Mouse (Mus musculus): Measurements from ENCODE around the gene 1700029I15Rik. TPM values are rescaled to one million over a fixed set of nuclear protein-coding genes. Genes with fewer than 3 reads are reported as not detected.
A peak's percentile ranks its signal among the peaks of the same experiment; 100 is the strongest.

Gene 1700029I15Rik
- polyA plus RNA-seq, 1 experiment from 2014 or later, result 1.5 TPM

DNA sequence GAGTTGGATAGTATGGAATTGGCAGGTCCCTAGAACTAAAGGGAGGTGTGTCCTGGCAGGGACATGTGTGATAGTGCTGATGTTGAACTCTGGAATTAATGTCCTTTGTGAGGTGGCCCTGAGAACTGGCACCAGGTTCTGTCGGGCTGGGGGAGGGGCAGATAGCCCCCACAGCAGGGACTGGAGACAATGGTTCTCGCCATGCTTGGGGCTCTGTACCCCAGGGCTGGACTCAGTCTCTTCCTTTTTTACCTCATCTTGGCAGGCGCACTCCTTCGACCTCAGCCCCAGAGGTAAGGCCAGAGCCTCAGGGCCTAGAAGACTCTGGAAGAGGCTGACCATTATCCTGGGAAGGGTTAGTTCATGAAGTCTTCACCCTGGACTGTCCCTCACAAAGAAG lies 421 bp downstream of the 1700029I15Rik start:
- no peaks in the 10 kb centered on the region for H3K9me3 ChIP-seq (ENCODE audit: control insufficient read depth, low read length)
- 82% methylated on average over 4 of the region's 4 CpGs for WGBS
- ATAC-seq (ENCODE audit: insufficient number of reproducible peaks, insufficient read depth, low FRiP score, low read depth), result no peak
- no peak overlapping the region for H3K27ac ChIP-seq (replicated peaks in 1 of 2; ENCODE audit: control insufficient read depth in 1 of 2, insufficient read depth in 1 of 2, low read depth in 2 of 2, low read length in 2 of 2)
- H3K9ac ChIP-seq (ENCODE audit: low read length), result no peak overlapping the region
- H3K4me1 ChIP-seq (ENCODE audit: control insufficient read depth in 2 of 2, insufficient read depth in 2 of 2, low read length in 2 of 2), result no peaks in the 10 kb centered on the region
- H3K36me3 ChIP-seq (ENCODE audit: control insufficient read depth, insufficient read depth, low read length), result peaks cover 54% of the 10 kb centered on the region
- no peak overlapping the region for H3K4me3 ChIP-seq (ENCODE audit: control insufficient read depth in 1 of 2, insufficient read depth in 1 of 2, low read depth in 1 of 2, low read length in 2 of 2)
- H3K27me3 ChIP-seq (ENCODE audit: control insufficient read depth, insufficient read depth, low read length), result no peaks in the 10 kb centered on the region
- H3K4me2 ChIP-seq (ENCODE audit: low read length), result no peak overlapping the region

DNA sequence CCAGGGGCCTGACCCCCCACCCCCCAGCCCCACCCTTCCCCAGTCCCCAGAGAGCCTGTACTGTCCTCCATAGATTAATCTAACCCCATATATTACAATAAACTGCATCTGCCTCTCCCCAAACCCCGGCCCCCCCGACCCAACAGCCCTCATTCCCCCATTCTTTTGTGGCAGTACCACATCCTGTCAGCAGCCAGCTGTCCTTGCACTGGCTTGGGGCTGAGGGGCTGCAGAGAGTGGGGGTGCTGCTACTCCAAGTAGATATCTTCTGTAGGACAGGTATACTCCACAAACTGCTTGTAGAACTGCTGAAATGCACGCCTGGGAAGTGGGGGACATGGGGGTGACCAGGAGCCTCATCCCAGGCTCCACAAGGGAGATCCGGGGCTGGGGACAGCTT lies 1.8 kb downstream of the 1700029I15Rik start:
- H3K9ac ChIP-seq (ENCODE audit: low read length), result no peak overlapping the region
- no peak overlapping the region for H3K4me3 ChIP-seq (ENCODE audit: control insufficient read depth in 1 of 2, insufficient read depth in 1 of 2, low read depth in 1 of 2, low read length in 2 of 2)
- no peaks in the 10 kb centered on the region for H3K27me3 ChIP-seq (ENCODE audit: control insufficient read depth, insufficient read depth, low read length)
- H3K4me1 ChIP-seq (ENCODE audit: control insufficient read depth in 2 of 2, insufficient read depth in 2 of 2, low read length in 2 of 2), result peaks cover 7 to 9% of the 10 kb centered on the region in 2 experiments; a peak in 2 of 4 replicates
- no peak overlapping the region for H3K4me2 ChIP-seq (ENCODE audit: low read length)
- WGBS, result 76% methylated on average over 4 of the region's 4 CpGs
- H3K9me3 ChIP-seq (ENCODE audit: control insufficient read depth, low read length), result no peaks in the 10 kb centered on the region
- peaks cover 41% of the 10 kb centered on the region for H3K36me3 ChIP-seq (ENCODE audit: control insufficient read depth, insufficient read depth, low read length)
- no peak overlapping the region for H3K27ac ChIP-seq (replicated peaks in 1 of 2; ENCODE audit: control insufficient read depth in 1 of 2, insufficient read depth in 1 of 2, low read depth in 2 of 2, low read length in 2 of 2)
- no peak for ATAC-seq (ENCODE audit: insufficient number of reproducible peaks, insufficient read depth, low FRiP score, low read depth)

DNA sequence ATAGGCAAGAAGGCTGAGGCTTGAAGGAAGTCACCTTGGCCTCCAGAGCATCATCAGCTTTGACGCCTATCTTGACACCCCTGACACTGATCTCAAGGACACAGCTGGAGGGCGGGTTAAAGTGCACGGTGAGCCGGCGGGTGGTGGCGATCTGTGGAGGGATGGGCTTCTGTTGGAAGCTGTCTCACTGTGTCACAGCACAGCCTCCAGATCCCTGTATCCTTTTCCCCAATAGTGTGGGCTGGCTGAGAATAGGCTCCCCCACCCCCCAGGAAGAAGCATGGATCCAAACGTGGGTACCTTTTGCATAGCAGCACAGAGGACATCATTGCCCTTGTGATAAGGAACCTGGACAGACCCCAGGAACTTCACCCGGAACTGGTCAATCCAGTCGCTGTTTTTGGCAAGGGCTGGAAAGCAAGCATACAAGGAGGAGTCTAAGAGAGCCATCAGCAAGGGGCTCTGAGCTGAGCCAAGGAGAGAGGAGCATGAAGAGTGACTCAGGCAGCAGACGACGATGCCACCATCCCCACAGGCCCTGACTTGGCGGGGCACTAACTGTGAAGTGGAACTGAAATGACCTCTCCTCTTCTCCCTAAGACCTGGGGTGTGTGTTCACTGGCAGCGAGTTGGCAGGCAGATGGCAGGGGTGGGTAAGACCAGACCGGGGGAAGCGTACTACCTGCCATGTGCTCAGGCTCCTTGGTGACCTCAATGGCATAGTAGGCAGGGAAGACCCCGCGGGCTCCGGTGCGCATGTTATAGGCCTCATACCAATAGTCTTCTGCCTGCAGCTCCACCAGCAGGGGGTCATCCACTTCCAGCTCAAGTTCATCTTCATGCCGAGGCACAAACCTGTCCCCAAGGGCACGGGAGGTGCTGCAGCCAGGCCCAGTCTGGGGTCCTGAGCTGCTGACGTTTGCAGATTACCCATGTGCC lies 3.0 kb downstream of the 1700029I15Rik start:
- H3K4me3 ChIP-seq (ENCODE audit: control insufficient read depth in 1 of 2, insufficient read depth in 1 of 2, low read depth in 1 of 2, low read length in 2 of 2), result no peak overlapping the region
- WGBS, result 73% methylated on average over 22 of the region's 22 CpGs

DNA sequence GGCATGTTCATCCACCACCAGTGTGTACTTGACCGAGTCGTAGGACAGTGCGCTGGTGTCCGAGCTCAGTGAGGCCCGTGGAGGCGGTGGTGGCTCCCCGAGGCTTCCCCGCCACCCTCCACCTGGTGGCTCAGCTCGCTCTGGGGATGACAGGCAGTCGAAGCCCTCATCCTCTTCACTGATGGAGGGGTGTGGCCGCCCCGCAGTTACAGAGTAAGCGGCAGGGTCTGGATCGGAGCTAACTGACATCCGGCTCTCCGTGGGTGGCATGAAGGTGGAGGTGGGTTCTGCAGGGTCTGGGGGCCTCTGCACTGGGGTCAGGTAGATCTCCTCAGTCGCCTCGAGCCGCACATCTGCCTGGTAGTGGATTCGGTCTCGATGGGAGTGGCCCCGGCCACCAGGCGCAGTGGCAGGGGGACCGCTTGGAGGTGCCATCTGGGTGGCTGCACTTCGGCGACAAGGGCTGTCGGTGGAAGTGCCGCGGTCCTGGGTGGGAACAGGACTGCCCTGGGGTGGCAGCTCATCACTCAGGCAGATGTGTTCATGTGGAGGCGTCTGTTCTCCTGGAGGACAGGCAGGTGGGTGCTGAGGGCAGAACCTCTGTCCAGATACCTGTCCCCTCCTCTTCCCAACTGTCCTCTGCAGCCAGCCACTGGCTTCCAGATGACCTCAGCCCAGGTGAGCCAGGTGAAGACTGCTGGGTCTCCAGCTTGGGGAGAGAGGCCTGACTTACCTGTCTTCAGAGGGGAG lies 4.7 kb downstream of the 1700029I15Rik start:
- peaks cover 12% of the 10 kb centered on the region for H3K36me3 ChIP-seq (ENCODE audit: control insufficient read depth, insufficient read depth, low read length)
- 84% methylated on average over 30 of the region's 30 CpGs for WGBS
- no peak overlapping the region for H3K9ac ChIP-seq (ENCODE audit: low read length)
- H3K4me2 ChIP-seq (ENCODE audit: low read length), result no peak overlapping the region
- ATAC-seq (ENCODE audit: insufficient number of reproducible peaks, insufficient read depth, low FRiP score, low read depth), result no peak
- no peak overlapping the region for H3K27ac ChIP-seq (replicated peaks in 1 of 2; ENCODE audit: control insufficient read depth in 1 of 2, insufficient read depth in 1 of 2, low read depth in 2 of 2, low read length in 2 of 2)
- no peak overlapping the region for H3K4me3 ChIP-seq (ENCODE audit: control insufficient read depth in 1 of 2, insufficient read depth in 1 of 2, low read depth in 1 of 2, low read length in 2 of 2)
- H3K27me3 ChIP-seq (ENCODE audit: control insufficient read depth, insufficient read depth, low read length), result peaks cover 1% of the 10 kb centered on the region; the same call in 1 of the 2 replicates
- no peaks in the 10 kb centered on the region for H3K9me3 ChIP-seq (ENCODE audit: control insufficient read depth, low read length)
- peaks cover 12 to 14% of the 10 kb centered on the region in 2 experiments; a peak in 3 of 4 replicates for H3K4me1 ChIP-seq (ENCODE audit: control insufficient read depth in 2 of 2, insufficient read depth in 2 of 2, low read length in 2 of 2)

More for the DNA sequence above, 3.0 kb downstream of the 1700029I15Rik start:
- Histone ChIP-seq H3K27me3 (ENCODE audit: control insufficient read depth, insufficient read depth, low read length) (no peaks in the 10 kb centered on the region), H3K9ac (ENCODE audit: low read length) (no peak overlapping the region), H3K9me3 (ENCODE audit: control insufficient read depth, low read length) (no peaks in the 10 kb centered on the region), H3K27ac (replicated peaks in 1 of 2; ENCODE audit: control insufficient read depth in 1 of 2, insufficient read depth in 1 of 2, low read depth in 2 of 2, low read length in 2 of 2) (no peak overlapping the region), H3K36me3 (ENCODE audit: control insufficient read depth, insufficient read depth, low read length) (peaks cover 28% of the 10 kb centered on the region), H3K4me2 (ENCODE audit: low read length) (no peak overlapping the region), H3K4me1 (ENCODE audit: control insufficient read depth in 2 of 2, insufficient read depth in 2 of 2, low read length in 2 of 2) (peaks cover 9 to 12% of the 10 kb centered on the region in 2 experiments; a peak in 2 of 4 replicates)
- ATAC-seq (ENCODE audit: insufficient number of reproducible peaks, insufficient read depth, low FRiP score, low read depth), result no peak

DNA sequence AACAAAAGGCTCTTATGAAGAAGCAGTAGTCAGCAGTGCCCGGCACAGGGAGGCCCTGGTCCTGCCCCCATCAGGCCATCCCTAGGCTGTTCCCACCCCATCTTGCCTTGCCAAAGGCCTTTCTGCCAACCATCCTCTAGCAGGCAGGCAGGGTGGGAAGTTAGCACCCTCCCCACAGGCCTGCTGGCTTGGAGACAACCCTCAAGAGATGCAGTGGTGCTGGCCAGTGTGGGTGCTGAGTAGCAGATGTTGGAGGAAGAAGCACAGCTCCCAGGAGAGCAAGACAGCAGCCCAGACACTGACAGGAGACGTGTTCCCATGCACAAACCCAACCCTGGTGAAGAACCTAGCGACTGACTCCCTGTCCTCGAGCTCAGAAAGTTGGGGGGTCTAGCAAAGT lies 5.3 kb downstream of the 1700029I15Rik start:
- Histone ChIP-seq H3K9me3 (ENCODE audit: control insufficient read depth, low read length) (no peaks in the 10 kb centered on the region), H3K4me2 (ENCODE audit: low read length) (no peak overlapping the region), H3K4me3 (ENCODE audit: control insufficient read depth in 1 of 2, insufficient read depth in 1 of 2, low read depth in 1 of 2, low read length in 2 of 2) (no peak overlapping the region), H3K27ac (replicated peaks in 1 of 2; ENCODE audit: control insufficient read depth in 1 of 2, insufficient read depth in 1 of 2, low read depth in 2 of 2, low read length in 2 of 2) (no peak overlapping the region), H3K9ac (ENCODE audit: low read length) (no peak overlapping the region), H3K27me3 (ENCODE audit: control insufficient read depth, insufficient read depth, low read length) (peaks cover 4% of the 10 kb centered on the region; the same call in 1 of the 2 replicates), H3K36me3 (ENCODE audit: control insufficient read depth, insufficient read depth, low read length) (peaks cover 5% of the 10 kb centered on the region), H3K4me1 (ENCODE audit: control insufficient read depth in 2 of 2, insufficient read depth in 2 of 2, low read length in 2 of 2) (peaks cover 14 to 20% of the 10 kb centered on the region in 2 experiments; a peak in 3 of 4 replicates)
- ATAC-seq (ENCODE audit: insufficient number of reproducible peaks, insufficient read depth, low FRiP score, low read depth), result no peak
- 69% methylated on average over 4 of the region's 4 CpGs for WGBS

DNA sequence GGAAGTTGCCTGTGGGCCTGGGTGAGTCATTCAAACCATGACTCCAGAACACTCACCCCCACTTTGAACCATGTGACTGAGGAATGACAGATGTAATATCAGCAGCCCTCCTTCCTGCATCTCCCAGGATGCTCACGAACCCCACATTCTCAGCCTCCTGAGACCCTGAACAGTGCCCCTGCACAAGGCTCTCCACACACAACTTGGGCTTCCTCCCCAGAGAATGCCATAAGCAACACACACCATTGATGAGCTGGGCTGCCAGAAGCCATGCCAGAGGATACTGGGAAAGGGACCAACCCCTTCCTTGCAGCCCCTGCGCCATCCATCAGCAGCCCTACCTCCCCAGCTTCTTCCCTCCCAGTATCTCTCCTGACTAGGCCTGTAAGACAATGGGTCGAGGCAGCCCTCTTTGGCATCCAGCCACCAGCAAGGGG lies 5.8 kb downstream of the 1700029I15Rik start:
- Histone ChIP-seq H3K9ac (ENCODE audit: low read length) (no peak overlapping the region), H3K27me3 (ENCODE audit: control insufficient read depth, insufficient read depth, low read length) (peaks cover 8% of the 10 kb centered on the region), H3K4me2 (ENCODE audit: low read length) (peak overlapping the region; percentile 84), H3K4me1 (ENCODE audit: control insufficient read depth in 2 of 2, insufficient read depth in 2 of 2, low read length in 2 of 2) (peaks cover 14 to 21% of the 10 kb centered on the region in 2 experiments; a peak in 3 of 4 replicates), H3K36me3 (ENCODE audit: control insufficient read depth, insufficient read depth, low read length) (peaks cover 4% of the 10 kb centered on the region; the same call in 1 of the 2 replicates), H3K9me3 (ENCODE audit: control insufficient read depth, low read length) (no peaks in the 10 kb centered on the region), H3K4me3 (ENCODE audit: control insufficient read depth in 1 of 2, insufficient read depth in 1 of 2, low read depth in 1 of 2, low read length in 2 of 2) (peak overlapping the region; percentile 61; a peak in 2 of 4 replicates), H3K27ac (replicated peaks in 1 of 2; ENCODE audit: control insufficient read depth in 1 of 2, insufficient read depth in 1 of 2, low read depth in 2 of 2, low read length in 2 of 2) (no peak overlapping the region)
- WGBS, result 53% methylated on average over 3 of the region's 3 CpGs
- ATAC-seq (ENCODE audit: insufficient number of reproducible peaks, insufficient read depth, low FRiP score, low read depth), result no peak

DNA sequence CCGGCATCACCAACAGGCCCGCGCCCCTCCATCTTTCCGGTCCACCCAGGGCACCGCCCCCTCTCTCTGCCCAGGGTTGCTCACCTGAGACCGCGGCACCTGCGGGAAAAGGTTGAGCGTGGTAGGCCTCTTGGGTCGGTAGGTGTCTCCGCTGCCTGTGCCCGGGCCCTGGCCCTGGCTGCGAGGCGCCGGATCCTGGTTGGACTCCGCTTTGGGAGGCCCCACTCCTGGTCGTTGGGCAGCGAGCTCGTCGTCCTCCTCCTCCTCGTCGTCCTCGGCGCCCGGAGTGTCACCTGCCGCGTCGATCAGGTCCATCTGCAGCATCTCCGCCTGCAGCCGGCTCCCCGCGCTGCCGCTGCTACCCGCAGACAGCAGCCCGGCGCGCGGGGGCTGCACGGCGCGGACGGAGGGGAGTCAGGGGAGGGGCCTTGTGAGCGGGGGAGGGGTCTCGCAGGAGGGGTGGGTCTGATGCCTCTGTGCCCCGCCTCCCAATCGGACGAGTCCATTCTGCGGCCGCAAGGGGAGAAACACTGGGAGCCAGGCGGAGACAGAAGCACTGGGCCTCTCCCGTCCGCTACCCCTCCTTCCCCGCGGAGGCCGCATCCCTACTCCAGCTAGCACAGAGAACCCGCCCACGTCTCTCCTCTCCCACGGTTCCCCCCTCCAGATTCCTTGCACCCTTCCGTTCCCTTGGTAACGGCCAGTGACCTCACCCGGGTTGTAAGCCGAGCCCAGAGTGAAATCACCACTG lies 6.7 kb downstream of the 1700029I15Rik start:
- Histone ChIP-seq H3K27ac (replicated peaks in 1 of 2; ENCODE audit: control insufficient read depth in 1 of 2, insufficient read depth in 1 of 2, low read depth in 2 of 2, low read length in 2 of 2) (no peak overlapping the region), H3K9me3 (ENCODE audit: control insufficient read depth, low read length) (no peaks in the 10 kb centered on the region), H3K4me2 (ENCODE audit: low read length) (peak overlapping the region; percentile 84), H3K4me1 (ENCODE audit: control insufficient read depth in 2 of 2, insufficient read depth in 2 of 2, low read length in 2 of 2) (peaks cover 14 to 21% of the 10 kb centered on the region in 2 experiments; a peak in 3 of 4 replicates), H3K9ac (ENCODE audit: low read length) (peak overlapping the region; percentile 71), H3K27me3 (ENCODE audit: control insufficient read depth, insufficient read depth, low read length) (peaks cover 18% of the 10 kb centered on the region), H3K4me3 (ENCODE audit: control insufficient read depth in 1 of 2, insufficient read depth in 1 of 2, low read depth in 1 of 2, low read length in 2 of 2) (peak overlapping the region; percentile 61), H3K36me3 (ENCODE audit: control insufficient read depth, insufficient read depth, low read length) (peaks cover 4% of the 10 kb centered on the region; the same call in 1 of the 2 replicates)
- ATAC-seq (ENCODE audit: insufficient number of reproducible peaks, insufficient read depth, low FRiP score, low read depth), result peak; percentile 72
- 1% methylated on average over 45 of the region's 62 CpGs for WGBS

Measured in heart, embryonic 14.5 days (tissue).